Mouse (Mus musculus) ES-Bruce4 (cell line): ENCODE data around the gene Alyref.

Experiments used
- CTCF ChIP-seq: IDR thresholded peaks from one replicate; pipeline ENCODE4 v1.8.1; 2011; ENCODE audit warnings: low read depth, low read length
- EP300 ChIP-seq: IDR thresholded peaks from 2 replicates; pipeline ENCODE4 v1.6.1; 2011; ENCODE audit warnings: low read depth, low read length; ENCODE audit not compliant: insufficient read depth
- POLR2A ChIP-seq: IDR thresholded peaks from one replicate; pipeline ENCODE4 v1.8.1; 2011; ENCODE audit warnings: low read length; ENCODE audit not compliant: insufficient read depth

DNA sequence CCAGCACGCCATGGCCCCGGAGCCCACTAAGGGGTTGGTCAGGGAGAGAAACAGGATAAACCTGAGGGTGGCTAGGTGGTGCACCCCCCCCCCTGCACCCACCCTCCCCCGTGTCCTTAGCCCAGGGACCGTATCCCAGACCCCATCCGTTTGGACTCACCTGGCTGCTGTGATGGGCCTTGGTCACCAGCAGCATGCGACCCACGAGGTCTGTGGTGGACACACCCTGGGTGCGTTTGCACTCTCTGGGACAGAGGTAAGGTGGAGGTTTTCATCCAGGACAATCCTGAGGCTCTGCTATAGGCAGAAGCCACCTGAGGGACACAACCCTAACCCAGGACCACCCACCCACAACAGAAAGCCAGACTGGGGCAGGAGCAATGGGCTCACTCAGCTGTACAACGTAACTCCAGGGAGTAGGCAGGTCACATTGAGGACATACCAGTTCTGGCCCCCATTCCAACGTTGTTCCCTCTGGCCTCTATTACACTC lies 15.4 kb upstream of the Alyref start:
- no peak for TF ChIP-seq CTCF
- no peak for TF ChIP-seq POLR2A
- TF ChIP-seq EP300, result no peak
